In genomic region chr15:82900331-82900730, GRCm38 (mm10) we compare ENCODE assay signal across 8 mouse cellular contexts.
DNase-seq lines count a peak whose midpoint lies in the region; ATAC-seq and TF ChIP-seq lines count a peak whose summit lies in the region.

No protein-coding gene starts in this region.

- in situ Hi-C loops in ES-E14 (cut with MboI; ENCODE audit: low sequenced_read_pairs in 2 of 2, unreplicated experiment in 2 of 2): no loop called here

- H3K9ac ChIP-seq in heart, embryonic 14.5 days (ENCODE audit: low read length): peak overlapping the region; percentile 91
- H3K9ac ChIP-seq in ES-E14 (ENCODE audit: insufficient read depth, low read depth, low read length, poor library complexity, severe bottlenecking): peak overlapping the region; percentile 73
- no peak overlapping the region for H3K9ac ChIP-seq in hindbrain, embryonic 12.5 days
- H3K9ac ChIP-seq in midbrain, embryonic 11.5 days (ENCODE audit: low read length): 0 out of 2 replicates have a peak overlapping the region, but pooled peaks have one; percentile 14

- 0 out of 4 replicates have a peak overlapping the region, but pooled peaks of 1 of the 2 experiments have one; percentile 44 for H3K27ac ChIP-seq in heart, embryonic 14.5 days (replicated peaks in 1 of 2; ENCODE audit: control insufficient read depth in 1 of 2, insufficient read depth in 1 of 2, low read depth in 2 of 2, low read length in 2 of 2)
- peak overlapping the region; percentile 81; the same call in 1 of the 2 replicates for H3K27ac ChIP-seq in ES-E14 (ENCODE audit: insufficient read depth, low read depth, low read length, poor library complexity, severe bottlenecking)
- 0 out of 2 replicates have a peak overlapping the region, but pooled peaks have one; percentile 8 for H3K27ac ChIP-seq in hindbrain, embryonic 12.5 days
- no peak overlapping the region for H3K27ac ChIP-seq in midbrain, embryonic 11.5 days (ENCODE audit: low read depth, low read length)

- no peaks in the 10 kb centered on the region for H3K9me3 ChIP-seq in heart, embryonic 14.5 days (ENCODE audit: control insufficient read depth, low read length)
- no peaks in the 10 kb centered on the region for H3K9me3 ChIP-seq in ES-E14 (ENCODE audit: control insufficient read depth, insufficient read depth, low read depth, low read length)
- H3K9me3 ChIP-seq in hindbrain, embryonic 12.5 days (replicated peaks): no peaks in the 10 kb centered on the region
- H3K9me3 ChIP-seq in midbrain, embryonic 11.5 days (ENCODE audit: control insufficient read depth, low read length): no peaks in the 10 kb centered on the region

- H3K4me3 ChIP-seq in heart, embryonic 14.5 days (ENCODE audit: control insufficient read depth in 1 of 2, insufficient read depth in 1 of 2, low read depth in 1 of 2, low read length in 2 of 2): peak overlapping the region in 1 of 2 experiments; percentile 92; a peak in 2 of 4 replicates
- H3K4me3 ChIP-seq in ES-E14 (ENCODE audit: insufficient read depth in 1 of 2, low read depth in 1 of 2, low read length in 2 of 2, poor library complexity in 1 of 2, severe bottlenecking in 1 of 2): peak overlapping the region; percentile 61 to 71
- no peak overlapping the region for H3K4me3 ChIP-seq in hindbrain, embryonic 12.5 days
- peak overlapping the region; percentile 99 for H3K4me3 ChIP-seq in midbrain, embryonic 11.5 days (ENCODE audit: low read depth, low read length)

- H3K4me1 ChIP-seq in heart, embryonic 14.5 days (ENCODE audit: control insufficient read depth in 2 of 2, insufficient read depth in 2 of 2, low read length in 2 of 2): peaks cover 16 to 42% of the 10 kb centered on the region in 2 experiments
- peaks cover 20 to 40% of the 10 kb centered on the region in 2 experiments for H3K4me1 ChIP-seq in ES-E14 (ENCODE audit: control insufficient read depth in 2 of 2, insufficient read depth in 2 of 2, low read length in 2 of 2, poor library complexity in 1 of 2)
- peaks cover 65% of the 10 kb centered on the region for H3K4me1 ChIP-seq in hindbrain, embryonic 12.5 days
- peaks cover 64% of the 10 kb centered on the region for H3K4me1 ChIP-seq in midbrain, embryonic 11.5 days (ENCODE audit: control insufficient read depth, insufficient read depth, low read length)

- no peak for DNase-seq in heart, postnatal 14 days
- no peak for DNase-seq in ES-E14 (ENCODE audit: low read depth, low spot score)
- peak; percentile 90 for DNase-seq in midbrain, embryonic 11.5 days (ENCODE audit: low spot score, missing footprints)
- DNase-seq in natural killer cell, adult 2 months (ENCODE audit: low spot score in 2 of 2): no peak
- DNase-seq in frontal cortex, postnatal 10 days (ENCODE audit: low spot score in 2 of 2): no peak
- no peak for DNase-seq in spleen, adult 18-20 months

- no peaks in the 10 kb centered on the region for H3K36me3 ChIP-seq in heart, embryonic 14.5 days (ENCODE audit: control insufficient read depth, insufficient read depth, low read length)
- H3K36me3 ChIP-seq in ES-E14 (ENCODE audit: control insufficient read depth, insufficient read depth, low read length, poor library complexity, severe bottlenecking): no peaks in the 10 kb centered on the region
- H3K36me3 ChIP-seq in hindbrain, embryonic 12.5 days: no peaks in the 10 kb centered on the region
- no peaks in the 10 kb centered on the region for H3K36me3 ChIP-seq in midbrain, embryonic 11.5 days (ENCODE audit: control insufficient read depth, insufficient read depth, low read length)

- no peaks in the 10 kb centered on the region for H3K27me3 ChIP-seq in heart, embryonic 14.5 days (ENCODE audit: control insufficient read depth, insufficient read depth, low read length)
- H3K27me3 ChIP-seq in hindbrain, embryonic 12.5 days: 0 out of 2 replicates have a peak, but pooled peaks cover 7% of the 10 kb centered on the region
- 0 out of 2 replicates have a peak, but pooled peaks cover 3% of the 10 kb centered on the region for H3K27me3 ChIP-seq in midbrain, embryonic 11.5 days (ENCODE audit: control insufficient read depth, insufficient read depth, low read length)

- 42% methylated on average over 3 of the region's 3 CpGs for WGBS in heart, embryonic 14.5 days
- 36% methylated on average over 3 of the region's 3 CpGs for WGBS in hindbrain, embryonic 12.5 days
- 33% methylated on average over 3 of the region's 3 CpGs for WGBS in midbrain, embryonic 11.5 days

- intact Hi-C loops in heart, postnatal 14 days (cut with DNase I): loop anchor here (5.0 to 10.0 kb wide), 2 partner anchors 137 to 194 kb away; no protein-coding TSS in a partner anchor

- no peak for ATAC-seq in heart, embryonic 14.5 days (ENCODE audit: insufficient number of reproducible peaks, insufficient read depth, low FRiP score, low read depth)
- no peak for ATAC-seq in hindbrain, embryonic 12.5 days (ENCODE audit: low FRiP score)
- no peak for ATAC-seq in midbrain, embryonic 11.5 days (ENCODE audit: low FRiP score)

- peak overlapping the region; percentile 93 for H3K4me2 ChIP-seq in heart, embryonic 14.5 days (ENCODE audit: low read length)
- H3K4me2 ChIP-seq in hindbrain, embryonic 12.5 days (replicated peaks): peak overlapping the region; percentile 96
- peak overlapping the region; percentile 91 for H3K4me2 ChIP-seq in midbrain, embryonic 11.5 days

TF ChIP-seq in ES-E14, 5 proteins besides CTCF, POLR2A, EP300 and RAD21:
- no peak for TF ChIP-seq HCFC1 (IDR thresholded peaks at IDR 0.05; ENCODE audit: borderline replicate concordance, insufficient read depth, low read length)
- no peak for TF ChIP-seq MAFK (IDR thresholded peaks at IDR 0.05; ENCODE audit: insufficient read depth, low read depth, low read length)
- TF ChIP-seq ZC3H11A (IDR thresholded peaks at IDR 0.05; ENCODE audit: borderline replicate concordance, low read depth, low read length): no peak
- no peak for TF ChIP-seq CHD2 (IDR thresholded peaks at IDR 0.05; ENCODE audit: low read depth, low read length)
- TF ChIP-seq ZNF384 (IDR thresholded peaks at IDR 0.05; ENCODE audit: low read depth, low read length): no peak
TF ChIP-seq in ES-E14: peak in this region for 0.
